Mouse (Mus musculus) embryo, embryonic 10 days (tissue): ENCODE results near the gene Mfsd6l.

ENCODE experiments used
- DNase-seq: peaks from one replicate; pipeline ENCODE4 v3.0.0-alpha.2; 2015; ENCODE audit warnings: low spot score

Gene Mfsd6l

DNA sequence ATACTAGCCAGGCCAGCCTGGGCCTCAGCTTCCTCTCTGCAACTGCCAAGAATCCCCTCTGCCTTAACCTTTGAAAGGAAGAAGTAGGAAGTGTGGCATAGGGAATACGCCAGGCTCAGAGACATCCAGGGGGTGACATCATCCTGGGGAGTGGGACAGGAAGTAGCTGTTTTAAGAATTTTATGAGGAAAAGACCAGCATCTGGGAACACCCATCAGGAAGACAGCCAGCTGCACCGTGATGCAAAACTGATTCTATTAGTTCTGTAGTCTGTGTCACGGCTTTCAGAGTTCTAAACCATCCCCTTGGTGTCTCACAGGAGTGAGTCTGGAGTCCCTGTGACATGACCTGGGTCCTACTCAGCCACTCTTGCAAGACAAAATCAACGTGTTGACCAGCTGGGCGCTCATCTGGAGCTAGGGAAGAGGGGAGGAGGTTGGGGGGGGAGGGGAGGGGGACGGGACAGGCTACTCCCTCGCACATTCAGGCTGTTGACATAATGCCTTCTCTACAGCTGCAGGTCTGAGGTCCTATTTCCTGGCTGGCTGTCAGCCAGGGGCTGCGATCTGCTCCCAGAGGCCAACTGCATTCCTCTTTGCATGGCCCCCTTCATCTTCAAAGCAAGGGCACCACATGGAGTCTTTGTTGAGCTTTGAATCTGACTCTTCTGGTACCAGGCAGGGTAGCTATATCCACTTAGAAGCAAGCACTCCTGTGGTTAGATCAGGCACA, 46.4 kb downstream of the Mfsd6l start:
- peak; percentile 62 for DNase-seq

DNA sequence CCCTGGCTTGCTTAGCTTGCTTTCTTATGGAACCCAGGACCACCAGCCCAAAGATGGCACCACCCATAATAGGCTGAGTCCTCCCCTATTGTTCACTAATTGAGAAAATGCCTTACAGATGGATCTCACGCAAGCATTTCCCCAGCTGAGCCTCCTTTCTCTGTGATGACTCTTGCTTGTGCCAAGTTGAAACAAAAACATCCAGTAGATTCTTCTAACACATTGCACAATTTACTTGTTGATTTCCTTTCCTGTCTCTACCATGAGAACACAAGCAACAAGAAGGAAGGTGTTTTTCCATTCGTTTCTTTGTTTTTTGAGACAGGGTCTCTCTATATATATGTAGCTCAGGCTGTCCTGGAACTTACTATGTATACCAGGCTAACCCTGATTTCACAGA, 51.1 kb downstream of the Mfsd6l start:
- no peak for DNase-seq
